Mouse (Mus musculus) left cerebral cortex, postnatal 36 days (tissue): ENCODE measurements around the gene Cog5. TPM values are rescaled to one million over a fixed set of nuclear protein-coding genes. Genes with fewer than 3 reads are reported as not detected.

Experiments used
- DNase-seq, 2 experiments: peaks; one replicate each; pipeline ENCODE4 v3.0.0; 2021 to 2022; ENCODE audit warnings: low spot score in 2 of 2, mixed read lengths in 1 of 2
- intact Hi-C: fragments of 180-260 bp; cut with DNase I; formaldehyde crosslinking; loops from one replicate; pipeline ENCODE4 v1.15.1; 2025
- total RNA-seq, 2 experiments: library from RNA; stranded (reverse); gene quantifications; 2 replicates each; pipeline ENCODE4 v1.2.3; 2021

Gene Cog5
- total RNA-seq, 2 experiments from 2014 or later, result 36.7 to 42.1 TPM

GRCm38 (mm10) chr12:31917245-31917644 is 262.6 kb downstream of the Cog5 start:
- no peak for DNase-seq
- intact Hi-C loops, result no loop called here

DNA sequence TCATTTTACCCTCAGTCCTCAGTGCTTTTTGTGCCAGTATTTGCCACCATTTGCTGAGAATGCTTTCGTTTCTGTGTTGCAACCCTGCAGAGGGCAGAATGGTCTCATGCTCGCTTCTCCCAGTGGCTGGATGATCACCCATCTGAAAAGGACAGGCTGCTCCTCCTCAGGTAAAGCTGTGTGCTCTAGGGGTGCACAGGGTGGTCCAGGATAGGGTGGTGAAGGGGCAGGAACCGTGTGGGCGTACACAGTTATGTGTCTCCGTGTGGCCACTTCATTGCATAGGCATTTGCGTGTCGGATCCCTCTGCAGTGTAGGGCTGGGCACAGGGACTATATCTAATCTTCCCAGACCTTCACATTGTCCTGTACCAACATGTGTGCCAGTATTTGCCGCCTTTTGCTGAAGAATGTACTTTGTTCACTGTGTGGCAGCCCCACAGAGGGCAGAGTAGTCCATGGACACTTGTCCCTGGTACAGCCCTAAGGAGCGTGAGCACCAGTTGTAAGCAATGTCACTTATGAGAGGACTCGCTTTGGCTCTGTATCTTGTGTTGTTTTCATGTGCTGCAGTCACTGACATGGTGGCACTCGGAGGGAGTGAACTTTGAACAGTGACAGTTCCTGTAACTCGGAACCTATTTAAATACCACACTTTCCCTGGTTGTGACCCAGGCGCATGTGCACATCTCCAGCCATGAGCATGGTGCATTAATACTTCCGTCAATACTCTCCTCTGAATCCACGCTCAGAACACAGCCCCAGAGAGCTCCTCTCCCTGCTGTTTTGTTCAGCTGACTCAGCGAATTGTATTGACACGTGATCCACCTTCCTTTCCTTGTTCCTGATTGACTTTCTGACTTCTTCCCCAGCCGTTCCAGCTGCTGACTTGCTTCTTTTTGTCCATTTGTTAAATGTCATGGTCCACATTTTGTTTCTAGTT is 266.1 kb downstream of the Cog5 start:
- no peak for DNase-seq
- intact Hi-C loops, result loop anchor here (10.0 kb wide), 1 partner anchor 546 kb away; no protein-coding TSS in a partner anchor

DNA sequence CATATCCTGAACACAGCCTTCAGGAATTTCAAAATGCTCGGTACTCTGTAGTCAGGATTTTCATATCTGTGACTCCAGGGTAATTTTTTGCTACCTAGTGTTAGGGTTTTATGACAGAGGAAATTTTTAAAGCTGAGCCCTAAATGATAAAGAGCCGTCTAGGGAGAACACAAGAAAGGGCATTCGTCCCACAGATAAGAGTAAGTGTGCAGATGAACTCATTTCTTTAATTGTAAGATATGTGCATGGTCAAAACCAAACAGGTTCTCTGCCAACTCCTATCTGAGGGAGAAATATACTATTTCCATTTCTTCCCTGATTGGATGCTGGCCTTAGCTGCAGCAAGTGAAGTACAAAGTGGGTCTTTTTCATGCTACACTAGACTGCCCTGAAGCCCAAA is 269.5 kb downstream of the Cog5 start:
- intact Hi-C loops, result loop anchor here (10.0 kb wide), 1 partner anchor 549 kb away; no protein-coding TSS in a partner anchor
- no peak for DNase-seq

- intact Hi-C loops, result loop anchor here (5.0 to 10.0 kb wide), 3 partner anchors 268 to 551 kb away; no protein-coding TSS in a partner anchor
- DNase-seq, result no peak
Observed at GRCm38 (mm10) chr12:31925343-31925742, 270.7 kb downstream of the Cog5 start.

- peak; percentile 70 to 75 for DNase-seq
- intact Hi-C loops, result loop anchor here (5.0 to 10.0 kb wide), 3 partner anchors 269 to 552 kb away; no protein-coding TSS in a partner anchor
Observed at GRCm38 (mm10) chr12:31926661-31927061, 272.0 kb downstream of the Cog5 start.

DNA sequence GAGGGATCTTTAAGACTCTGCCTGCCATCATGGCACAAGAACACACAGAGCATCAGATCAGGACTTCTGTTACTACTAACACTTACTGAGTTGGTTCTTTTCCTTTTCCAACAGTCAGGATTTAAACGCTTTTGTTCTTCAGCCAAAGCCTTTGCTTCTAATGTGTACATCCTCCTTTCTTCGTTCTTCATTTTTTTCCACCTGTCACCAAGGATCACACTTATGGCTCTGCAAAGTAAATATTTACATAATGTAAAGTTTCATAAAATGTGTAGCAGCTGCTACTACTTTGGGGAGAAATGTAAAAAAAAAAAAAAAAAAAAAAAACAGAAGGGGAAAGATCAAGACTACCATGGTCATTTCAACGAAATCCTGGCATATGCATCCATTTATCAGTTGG is 273.8 kb downstream of the Cog5 start:
- intact Hi-C loops, result loop anchor here (5.0 to 10.0 kb wide), 3 partner anchors 271 to 554 kb away; no protein-coding TSS in a partner anchor
- no peak for DNase-seq

DNA sequence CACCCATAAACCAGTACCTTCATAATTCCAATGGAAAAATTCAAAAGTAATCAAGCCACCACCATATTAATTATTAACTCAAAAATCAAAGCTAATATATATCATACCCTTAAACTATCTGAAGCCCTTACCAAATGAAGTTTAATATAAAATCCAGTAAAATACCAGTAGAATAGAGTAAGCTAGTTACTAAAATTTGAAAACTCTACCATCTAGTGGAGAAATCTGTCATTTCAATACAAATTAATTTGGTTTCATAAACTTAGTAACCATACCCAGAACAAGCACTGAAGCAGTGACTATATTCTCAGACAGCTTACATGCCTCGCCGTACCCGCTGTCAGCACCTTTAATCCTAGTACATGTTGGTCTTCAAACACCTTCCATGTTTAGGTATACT is 277.1 kb downstream of the Cog5 start:
- intact Hi-C loops, result loop anchor here (10.0 kb wide), 1 partner anchor 297 kb away; the partner anchor contains the start of gene Bcap29
- no peak for DNase-seq

- intact Hi-C loops, result loop anchor here (10.0 kb wide), 1 partner anchor 302 kb away; the partner anchor contains the start of gene Bcap29
- no peak for DNase-seq
Observed at GRCm38 (mm10) chr12:31936657-31937300, 282.1 kb downstream of the Cog5 start.

DNA sequence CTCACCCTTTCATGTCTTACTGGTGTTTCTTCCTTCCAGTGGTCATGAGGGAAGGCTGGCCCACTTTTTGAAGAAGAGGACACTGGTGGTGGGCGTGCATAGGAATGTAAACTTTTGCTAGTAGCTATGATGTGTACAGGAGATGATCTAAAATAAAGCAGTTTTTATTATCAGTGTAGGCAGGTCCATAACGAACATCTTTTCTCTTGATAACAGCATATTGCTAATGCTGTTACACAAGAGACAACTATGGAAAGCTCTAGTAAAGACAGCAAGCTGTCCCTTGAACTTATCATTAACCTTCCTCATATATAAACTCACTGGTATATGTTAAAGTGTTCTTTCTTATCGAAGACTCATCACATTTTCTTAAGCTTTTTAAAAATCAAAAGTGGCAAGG is 282.9 kb downstream of the Cog5 start:
- intact Hi-C loops, result loop anchor here (10.0 kb wide), 1 partner anchor 303 kb away; the partner anchor contains the start of gene Bcap29
- DNase-seq, result no peak

GRCm38 (mm10) chr12:31938391-31938997 is 283.8 kb downstream of the Cog5 start:
- DNase-seq, result no peak
- intact Hi-C loops, result loop anchor here (10.0 kb wide), 1 partner anchor 304 kb away; the partner anchor contains the start of gene Bcap29

- DNase-seq, result no peak
- intact Hi-C loops, result loop anchor here (10.0 kb wide), 1 partner anchor 304 kb away; the partner anchor contains the start of gene Bcap29
Observed at GRCm38 (mm10) chr12:31939026-31939425, 284.4 kb downstream of the Cog5 start.

- no peak for DNase-seq
- intact Hi-C loops, result no loop called here
Observed at GRCm38 (mm10) chr12:31943020-31943654, 288.5 kb downstream of the Cog5 start.

- no peak for DNase-seq
Observed at GRCm38 (mm10) chr12:31944405-31944804, 289.7 kb downstream of the Cog5 start.

GRCm38 (mm10) chr12:31947476-31947875 is 292.8 kb downstream of the Cog5 start:
- no peak for DNase-seq
- intact Hi-C loops, result no loop called here

More at GRCm38 (mm10) chr12:31944405-31944804, 289.7 kb downstream of the Cog5 start:
- intact Hi-C loops, result no loop called here

GRCm38 (mm10) chr12:31948101-31949000 is 293.7 kb downstream of the Cog5 start:
- intact Hi-C loops, result no loop called here
- DNase-seq, result no peak

DNA sequence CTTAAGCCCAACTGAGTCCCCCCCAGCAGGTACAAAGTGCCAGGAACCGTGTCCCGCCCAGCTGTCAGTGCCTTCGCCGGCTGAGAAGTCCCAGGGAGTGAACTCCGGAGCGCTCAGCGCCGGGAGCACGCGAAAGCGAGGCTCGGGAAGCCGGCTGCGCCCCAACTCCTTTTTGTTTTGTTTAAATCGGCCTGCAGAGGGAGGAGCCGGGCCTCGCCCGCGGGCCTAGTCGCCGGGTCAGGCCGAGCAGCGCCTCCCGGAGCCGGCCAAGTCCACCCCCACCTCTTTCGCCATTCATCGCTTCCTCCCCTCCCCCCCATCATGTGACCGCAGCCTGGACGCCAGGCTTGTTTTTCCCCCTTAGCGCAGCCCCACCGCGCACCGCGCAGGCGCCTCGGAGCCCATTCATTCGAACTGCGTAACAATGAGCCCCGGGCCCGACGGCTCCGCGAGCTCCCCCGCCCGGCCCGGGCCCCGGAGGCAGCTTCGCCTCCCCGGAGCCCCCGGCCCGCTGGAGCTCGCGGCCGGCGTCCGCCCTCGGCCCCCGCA is 294.6 kb downstream of the Cog5 start:
- peak; percentile 90 for DNase-seq
- intact Hi-C loops, result no loop called here

DNA sequence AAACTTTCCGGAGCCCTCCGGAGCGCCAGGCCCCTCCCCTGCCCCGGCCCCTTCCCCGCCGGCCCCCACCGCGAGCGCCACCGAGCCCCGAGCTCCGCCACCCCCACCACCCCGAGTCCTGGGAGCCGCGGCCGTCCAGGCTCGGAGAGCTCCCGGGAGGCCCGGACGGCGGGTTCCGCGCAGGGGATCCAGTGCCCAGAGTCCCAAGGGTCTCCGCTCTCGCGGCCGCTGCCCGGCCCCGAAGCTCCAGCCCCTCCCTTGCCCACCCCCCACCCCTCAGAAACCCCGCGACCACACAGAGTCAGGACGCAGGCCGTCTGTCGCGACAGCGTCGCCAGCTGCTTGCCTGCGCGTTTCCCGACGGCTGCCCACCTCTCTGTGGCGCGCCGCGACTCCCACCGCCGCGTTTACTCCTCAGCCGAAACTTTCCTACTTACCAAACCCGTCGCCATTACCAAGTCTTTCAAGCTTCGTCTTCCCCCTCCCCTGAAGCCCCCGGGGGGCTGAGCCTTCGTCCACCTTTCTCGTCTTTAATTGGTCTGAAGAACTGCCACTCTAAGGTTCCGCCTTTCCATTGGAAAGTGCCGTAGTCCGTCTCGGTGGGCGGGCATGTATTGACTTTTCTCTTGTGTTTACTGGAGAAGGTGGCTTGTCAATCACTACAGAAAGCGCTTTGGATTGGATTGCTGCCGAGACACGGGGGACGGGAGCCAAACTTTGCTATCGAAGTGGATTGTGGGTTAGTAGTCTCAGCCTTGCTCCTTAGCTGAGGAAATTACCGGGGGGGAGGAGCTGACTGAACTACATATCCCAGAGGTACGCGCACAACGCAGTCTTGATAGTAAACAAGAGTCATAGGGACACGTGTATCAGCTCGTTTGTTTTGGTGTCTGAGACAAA is 295.3 kb downstream of the Cog5 start, which contains the start of gene Hbp1:
Gene Hbp1 (minus strand): TSS at position 777 of the 900 bp plus-strand sequence.
- intact Hi-C loops, result no loop called here
- DNase-seq, result peak; percentile 99 to 100
